Mouse (Mus musculus): ENCODE data around the gene Cacnb2. TPM values are rescaled to one million over a fixed set of nuclear protein-coding genes. Genes with fewer than 3 reads are reported as not detected.

The Cacnb2 gene
- total RNA-seq, 2 experiments from 2014 or later = 16.5 to 25.0 TPM

DNA sequence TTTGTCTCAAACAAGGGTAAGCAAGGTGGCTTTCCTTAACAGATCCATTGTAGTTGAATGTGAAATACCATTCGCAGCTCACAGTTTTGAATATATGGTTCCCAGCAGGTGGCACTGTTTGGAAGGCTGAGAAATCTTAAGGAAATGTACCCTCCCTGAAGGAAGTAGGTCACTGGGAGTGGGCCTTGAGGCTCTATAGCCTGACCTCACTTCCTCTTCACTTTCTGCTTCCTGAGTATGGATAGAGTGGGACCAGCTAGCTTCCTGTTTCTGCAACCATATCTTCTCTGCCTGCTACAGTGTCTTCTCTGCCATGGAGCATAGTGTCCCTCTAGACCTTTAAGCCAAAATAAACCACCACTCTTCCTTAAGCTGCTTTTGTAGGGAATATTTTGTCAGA is 248.5 kb downstream of the Cacnb2 start:
- DNase-seq = no peak
- intact Hi-C loops (cut with DNase I) = no loop called here

DNA sequence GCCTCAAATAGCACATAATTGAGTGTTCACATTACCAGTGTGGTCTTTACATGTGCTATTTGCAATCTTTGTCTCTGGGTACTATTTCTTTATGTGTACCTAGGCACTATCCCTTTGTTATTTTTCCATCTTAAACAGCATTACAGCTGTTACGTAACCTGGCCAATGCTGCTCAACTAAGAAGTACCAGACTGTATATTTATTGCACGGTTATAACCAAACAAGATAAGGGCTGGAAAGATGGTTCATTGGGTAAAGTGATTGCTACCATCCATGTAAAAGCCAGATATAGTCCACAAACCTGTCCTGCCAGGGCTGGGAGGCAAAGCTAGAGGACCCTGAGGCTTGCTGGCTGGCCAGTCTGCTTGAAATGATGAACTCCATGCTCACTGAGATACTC is 251.2 kb downstream of the Cacnb2 start:
- intact Hi-C loops (cut with DNase I) = no loop called here

DNA sequence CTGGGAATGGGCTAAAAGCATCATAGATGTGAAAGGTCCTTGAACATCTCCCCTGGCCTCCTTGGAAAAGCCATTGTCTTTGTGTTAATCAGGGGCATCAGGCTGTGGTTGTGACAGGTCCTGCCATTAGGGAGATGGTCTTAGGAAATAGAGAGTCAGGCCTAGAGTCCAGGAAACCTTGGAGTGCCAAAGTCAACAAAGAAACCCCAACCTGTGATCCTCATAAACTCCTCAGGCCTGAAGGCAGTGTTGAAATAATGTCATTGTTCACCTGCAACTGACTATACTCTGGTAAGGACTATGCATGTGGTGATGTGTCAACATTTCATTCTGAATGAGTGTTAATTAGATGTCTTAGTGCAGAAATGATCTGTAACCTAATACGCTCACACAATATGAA is 255.4 kb downstream of the Cacnb2 start:
- no peak for DNase-seq
- intact Hi-C loops (cut with DNase I) = no loop called here

More for the DNA sequence above, 251.2 kb downstream of the Cacnb2 start:
- DNase-seq = no peak

DNA sequence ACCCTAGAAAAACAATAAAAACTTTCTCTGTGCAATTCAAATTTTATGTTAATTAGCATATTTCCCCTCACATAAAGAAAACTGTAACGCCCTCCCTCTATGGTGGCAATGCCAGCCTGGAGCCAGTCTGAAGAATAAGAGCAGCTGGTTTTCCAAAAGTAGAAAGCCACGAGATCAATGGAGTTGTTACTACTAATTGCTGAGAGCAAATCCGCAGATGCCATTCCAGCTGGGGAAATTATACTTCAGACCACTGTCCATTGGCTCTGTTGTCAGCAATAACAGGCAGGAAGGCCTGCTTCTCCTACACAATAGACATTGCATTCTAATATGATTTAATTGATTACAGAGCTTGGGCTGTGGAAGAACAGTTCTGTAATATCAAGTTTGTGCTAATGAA is 257.5 kb downstream of the Cacnb2 start:
- intact Hi-C loops (cut with DNase I) = no loop called here
- no peak for DNase-seq

DNA sequence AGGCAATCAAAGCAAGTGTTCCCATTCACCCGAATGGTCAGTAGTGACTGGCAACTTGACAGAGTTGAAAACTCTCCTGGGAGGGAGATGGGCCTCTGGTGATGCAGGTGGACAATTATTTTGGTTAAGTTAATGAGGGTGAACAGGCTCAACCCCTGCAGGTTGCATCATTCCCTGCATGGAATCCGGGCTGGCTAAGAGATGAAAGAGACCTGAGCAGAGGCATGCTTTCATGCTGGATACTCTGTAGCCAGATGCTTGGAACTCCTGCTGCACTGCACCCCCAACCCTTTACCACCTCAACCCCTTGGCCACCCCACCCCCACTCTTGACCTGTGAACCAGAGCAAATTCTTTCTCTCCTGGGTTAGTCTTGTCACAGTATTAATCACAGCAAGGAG is 258.7 kb downstream of the Cacnb2 start:
- no peak for DNase-seq
- intact Hi-C loops (cut with DNase I) = no loop called here

DNA sequence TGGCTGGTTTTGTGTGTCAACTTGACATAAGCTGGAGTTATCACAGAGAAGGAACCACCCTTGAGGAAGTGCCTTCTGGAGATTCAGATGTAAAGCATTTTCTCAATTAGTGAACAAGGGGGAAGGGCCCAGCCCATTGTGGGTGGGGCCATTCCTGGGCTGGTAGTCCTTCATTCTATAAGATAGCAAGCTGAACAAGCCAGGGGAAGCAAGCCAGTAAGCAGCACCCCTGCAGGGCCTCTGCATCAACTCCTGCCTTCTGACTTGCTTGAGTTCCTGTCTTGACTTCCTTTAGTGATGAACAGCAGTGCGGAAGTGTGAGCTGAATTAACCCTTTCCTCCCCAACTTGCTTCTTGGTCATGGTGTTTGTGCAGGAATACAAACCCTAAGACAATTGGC is 260.1 kb downstream of the Cacnb2 start:
- intact Hi-C loops (cut with DNase I) = no loop called here

DNA sequence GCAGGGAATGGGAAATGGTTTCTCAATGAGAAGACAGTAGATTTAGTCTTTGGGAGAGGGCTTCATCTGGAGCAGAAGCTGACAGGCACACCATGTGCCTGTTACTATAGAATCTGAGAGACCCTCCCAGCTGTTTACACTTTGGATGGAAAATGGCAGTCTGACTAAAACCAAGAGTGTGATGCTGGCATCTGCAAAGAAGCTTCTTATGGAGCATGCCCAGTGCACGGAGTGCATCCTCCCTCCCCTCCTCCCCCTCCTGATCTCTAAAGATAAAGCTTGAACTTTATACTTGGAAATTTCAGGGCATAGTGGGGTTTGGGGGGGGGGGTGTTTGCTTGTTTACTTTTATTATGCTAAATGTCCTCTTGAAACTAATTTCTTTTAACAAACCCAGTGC is 270.2 kb downstream of the Cacnb2 start:
- no peak for DNase-seq
- intact Hi-C loops (cut with DNase I) = no loop called here

More for the DNA sequence above, 260.1 kb downstream of the Cacnb2 start:
- no peak for DNase-seq

DNA sequence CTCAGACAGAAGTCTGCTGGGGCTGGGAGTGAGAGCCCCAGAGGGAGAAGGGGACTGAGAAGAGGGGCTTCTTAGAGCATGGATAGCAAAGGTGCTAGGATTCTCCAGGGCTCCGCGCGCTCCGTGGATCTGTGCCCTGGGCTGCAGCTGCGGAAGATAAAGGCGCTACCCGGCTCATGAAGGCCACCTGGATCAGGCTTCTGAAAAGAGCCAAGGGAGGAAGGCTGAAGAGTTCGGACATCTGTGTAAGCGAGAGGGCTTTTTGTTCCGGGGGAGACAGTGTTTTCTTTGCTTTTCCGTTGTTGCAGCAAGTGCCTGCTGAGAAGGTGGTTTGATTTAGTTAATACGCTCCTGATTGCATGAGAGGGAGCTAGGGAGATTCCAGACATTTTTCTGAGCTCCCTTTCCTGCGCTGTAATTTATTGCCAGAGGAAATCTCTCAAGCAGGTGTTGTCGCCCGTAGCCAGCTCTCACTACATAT is 270.9 kb downstream of the Cacnb2 start:
- intact Hi-C loops (cut with DNase I) = no loop called here

DNA sequence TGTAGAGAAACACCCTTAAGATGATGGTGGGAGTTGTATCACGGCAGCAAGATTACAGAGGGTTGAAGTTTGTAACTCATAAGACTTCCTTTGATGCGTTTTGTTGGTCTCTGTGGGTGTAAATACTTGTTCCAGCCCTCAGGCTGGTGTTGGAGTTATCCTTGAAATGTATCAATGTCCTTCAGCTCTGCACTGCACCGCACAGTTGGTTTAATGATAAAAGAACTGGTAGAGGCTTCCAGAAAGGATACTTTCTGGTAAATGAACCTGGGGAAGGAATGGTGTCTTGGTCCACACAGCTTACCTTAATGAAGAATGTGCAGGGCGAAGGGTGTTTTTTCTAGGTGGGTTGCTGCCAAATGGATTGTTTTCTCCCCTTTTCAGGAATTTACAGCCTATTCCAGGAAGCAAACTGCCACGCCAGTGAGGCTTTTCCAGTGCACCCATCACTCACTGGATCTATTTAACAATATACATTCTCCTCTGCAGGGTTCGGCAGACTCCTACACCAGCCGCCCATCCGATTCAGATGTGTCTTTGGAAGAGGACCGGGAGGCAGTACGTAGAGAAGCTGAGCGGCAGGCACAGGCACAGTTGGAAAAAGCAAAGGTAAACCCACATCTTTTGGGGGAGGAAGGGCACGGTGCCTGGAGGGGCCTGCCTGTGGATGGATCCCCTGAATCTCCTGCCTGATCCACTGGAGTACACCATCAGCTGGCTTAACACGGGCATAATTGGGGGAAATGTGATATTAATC is 271.6 kb downstream of the Cacnb2 start:
- intact Hi-C loops (cut with DNase I) = no loop called here
- DNase-seq = no peak

More for the DNA sequence above, 270.9 kb downstream of the Cacnb2 start:
- no peak for DNase-seq

DNA sequence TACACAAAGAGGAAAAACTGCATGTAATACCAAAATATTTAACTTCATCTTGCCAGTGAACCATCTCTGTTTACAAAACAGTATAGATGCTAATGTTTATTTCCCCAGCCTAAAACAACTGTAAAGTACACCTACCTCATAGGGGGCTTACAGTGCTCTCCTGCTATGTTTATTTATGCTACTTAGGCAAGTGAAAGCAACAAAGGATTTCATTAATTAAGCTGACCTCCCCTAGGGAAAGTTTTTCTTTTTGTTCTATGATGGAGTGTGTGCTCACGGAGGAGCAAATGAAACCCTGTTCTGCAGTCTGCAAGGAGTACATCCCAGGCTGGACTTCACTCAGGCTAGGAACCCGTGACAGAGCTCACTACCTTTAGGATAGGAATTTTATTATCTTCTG is 272.2 kb downstream of the Cacnb2 start:
- intact Hi-C loops (cut with DNase I) = no loop called here
- no peak for DNase-seq

DNA sequence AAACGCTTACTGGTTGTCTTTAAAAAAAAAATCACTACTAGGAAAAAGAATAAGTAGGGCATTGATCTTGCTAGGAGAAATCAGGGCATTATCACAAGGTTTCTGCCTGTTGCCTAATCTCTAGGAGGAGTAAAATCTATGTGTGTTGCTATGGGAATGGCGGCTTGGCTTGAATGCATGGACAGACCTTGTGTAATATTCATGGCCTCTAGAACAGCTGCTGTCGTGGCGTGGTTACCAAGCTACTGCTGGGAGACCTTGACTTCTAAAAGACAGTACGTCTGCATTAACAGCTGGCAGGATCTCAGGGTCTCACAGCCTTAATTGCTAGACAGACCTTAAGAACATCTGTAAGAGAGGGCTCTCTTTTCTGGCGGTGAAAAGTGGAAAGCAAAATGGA is 272.7 kb downstream of the Cacnb2 start:
- no peak for DNase-seq
- intact Hi-C loops (cut with DNase I) = no loop called here

DNA sequence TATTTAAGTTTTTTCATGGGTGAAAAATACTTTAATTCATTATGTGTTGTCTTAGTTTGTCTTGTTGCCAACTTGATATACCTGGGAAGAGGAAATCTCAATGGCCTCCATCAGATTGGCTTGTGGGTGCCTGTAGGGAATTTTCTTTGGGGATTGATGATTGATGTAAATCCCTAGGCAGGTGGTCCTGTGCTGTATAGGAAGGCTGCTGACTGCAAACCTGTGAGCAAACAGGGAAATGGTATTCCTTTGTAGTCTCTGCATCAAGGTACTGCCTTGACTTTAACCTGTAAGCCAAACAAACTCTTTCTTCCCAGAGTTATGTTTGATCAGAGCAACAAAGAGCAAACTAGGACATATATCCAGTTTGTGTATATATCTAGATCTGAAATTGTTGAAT is 276.1 kb downstream of the Cacnb2 start:
- no peak for DNase-seq
- intact Hi-C loops (cut with DNase I) = no loop called here

DNA sequence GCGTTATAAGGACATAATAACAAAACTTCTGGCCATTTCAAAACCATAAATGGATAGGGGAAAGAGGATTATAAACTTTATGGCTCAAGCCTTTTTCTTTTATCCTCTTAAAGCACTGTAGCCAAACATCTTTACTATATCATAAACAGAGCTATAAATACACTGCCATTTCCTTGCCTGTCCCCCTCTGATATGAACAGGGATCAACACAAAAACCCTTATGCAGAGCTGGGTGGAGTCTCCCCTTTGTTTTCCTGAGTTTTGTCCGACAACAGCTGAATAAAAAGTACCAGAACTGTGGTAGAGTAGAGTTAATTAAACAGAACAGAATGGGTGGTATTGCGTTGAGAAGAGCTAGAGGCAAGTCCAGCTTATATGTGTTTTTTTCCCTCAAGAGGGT is 280.6 kb downstream of the Cacnb2 start:
- intact Hi-C loops (cut with DNase I) = no loop called here

DNA sequence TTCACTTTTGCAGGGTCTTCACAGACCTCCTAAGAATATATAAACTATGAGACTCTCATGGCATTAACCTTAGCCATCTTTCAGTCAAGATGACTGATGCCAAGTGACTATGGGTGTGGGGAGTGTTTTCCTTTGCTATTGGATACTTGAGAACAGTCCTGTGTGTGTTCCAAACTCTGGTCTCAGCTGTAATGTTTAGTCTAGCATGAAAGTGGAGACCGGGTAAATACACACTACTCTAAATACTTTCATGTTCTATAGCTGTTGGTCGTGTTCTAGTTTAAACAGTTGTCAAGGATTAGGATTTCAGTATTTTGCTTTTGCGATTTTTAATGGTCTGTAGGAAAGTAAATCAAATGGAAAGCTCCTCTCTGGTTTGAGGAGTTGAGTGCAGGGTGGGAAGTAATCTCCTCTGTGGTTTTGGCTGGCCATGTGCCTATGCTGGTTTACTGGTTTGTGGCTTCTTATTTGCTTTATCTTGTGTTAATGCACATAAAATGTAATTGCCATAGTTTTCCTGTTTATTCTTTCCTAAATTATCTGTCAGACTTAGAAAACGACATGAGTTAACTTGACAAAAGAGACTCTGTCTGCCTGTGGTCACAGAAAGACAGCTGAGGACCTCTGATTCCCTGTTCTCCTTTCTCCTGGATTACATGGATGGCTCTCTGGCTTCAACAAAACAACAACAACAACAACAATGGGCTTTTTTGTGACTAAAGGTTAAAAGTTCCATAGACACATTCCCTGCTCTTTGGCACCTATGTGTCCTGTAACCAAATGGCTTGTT is 285.7 kb downstream of the Cacnb2 start:
- intact Hi-C loops (cut with DNase I) = no loop called here
- no peak for DNase-seq

More for the DNA sequence above, 280.6 kb downstream of the Cacnb2 start:
- no peak for DNase-seq

DNA sequence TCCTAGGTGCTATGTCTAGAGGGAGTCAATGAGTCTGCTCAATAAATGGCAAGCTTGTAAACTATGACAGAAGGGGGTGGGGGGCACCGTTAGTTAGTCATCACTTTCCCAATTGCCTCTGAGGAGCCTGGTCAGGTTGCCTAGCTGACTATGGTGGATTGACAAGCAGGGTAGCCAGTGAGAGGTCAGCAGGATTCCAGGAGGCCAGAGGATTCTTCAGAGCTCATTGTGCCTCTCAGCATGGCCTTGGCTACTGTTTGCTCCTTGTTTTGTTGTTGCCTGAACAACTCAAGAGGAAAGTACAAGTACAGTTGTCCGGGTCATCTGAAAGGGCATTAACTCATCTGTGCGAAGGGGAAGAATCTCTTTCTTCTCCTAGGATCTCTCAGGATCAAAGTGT is 300.9 kb downstream of the Cacnb2 start:
- DNase-seq = no peak
- intact Hi-C loops (cut with DNase I) = no loop called here

DNA sequence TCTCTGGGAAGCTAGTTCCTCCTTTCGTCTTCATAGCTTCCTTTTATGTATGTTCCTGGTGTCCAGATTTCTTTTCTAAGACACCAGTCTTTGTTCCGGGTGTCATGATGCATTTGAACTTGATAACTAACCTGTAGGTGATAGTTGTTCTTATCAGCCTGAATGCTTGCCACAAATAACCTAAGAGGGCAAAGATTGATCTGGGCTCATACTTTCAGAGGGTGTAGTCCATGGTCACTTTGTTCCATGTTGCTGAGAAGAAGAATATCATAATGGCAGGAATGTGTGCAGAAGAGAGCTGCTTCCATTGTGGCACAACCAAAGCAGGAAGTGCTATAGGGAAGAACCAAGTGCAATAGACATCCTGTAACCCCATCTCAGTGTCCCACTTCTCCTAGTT is 302.0 kb downstream of the Cacnb2 start:
- DNase-seq = no peak
- intact Hi-C loops (cut with DNase I) = no loop called here

DNA sequence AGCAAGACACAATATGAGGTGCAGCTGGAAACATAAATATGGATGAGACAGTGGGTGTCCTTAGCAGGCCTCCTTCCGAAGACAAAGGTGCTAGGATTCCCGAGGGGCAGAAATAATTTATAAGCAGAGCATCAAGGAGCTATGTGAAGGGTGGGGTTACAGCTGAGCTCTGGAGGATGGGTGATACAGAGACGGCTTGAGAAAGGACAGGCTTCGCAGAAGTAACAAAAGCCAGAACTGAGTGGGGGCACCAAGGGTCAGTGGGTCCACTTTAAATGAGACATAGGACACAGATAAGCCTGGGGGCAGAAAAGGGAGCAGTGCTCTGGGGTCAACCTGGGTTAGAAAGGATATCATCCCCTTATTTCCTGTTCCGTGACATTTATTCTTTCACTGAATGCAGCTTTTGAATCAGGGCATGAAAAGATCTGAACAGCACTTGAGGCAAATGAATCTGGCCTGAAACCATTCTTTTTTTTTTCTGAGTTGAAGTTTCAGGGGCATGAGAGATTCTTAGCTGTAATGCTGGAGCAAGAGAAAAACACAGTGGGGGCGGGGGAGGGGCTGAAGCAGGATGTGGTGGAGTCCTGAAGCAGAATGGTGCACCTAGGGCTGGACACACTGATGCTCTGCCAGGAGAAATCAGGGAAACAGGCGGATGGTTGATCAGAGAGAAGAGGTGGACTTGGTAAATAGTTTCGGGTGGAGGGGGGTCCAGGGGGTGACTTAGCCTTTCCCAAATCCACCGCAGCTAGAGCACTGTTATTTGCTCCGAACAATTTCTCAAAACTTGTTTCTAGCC is 304.4 kb downstream of the Cacnb2 start:
- no peak for DNase-seq
- intact Hi-C loops (cut with DNase I) = no loop called here

DNA sequence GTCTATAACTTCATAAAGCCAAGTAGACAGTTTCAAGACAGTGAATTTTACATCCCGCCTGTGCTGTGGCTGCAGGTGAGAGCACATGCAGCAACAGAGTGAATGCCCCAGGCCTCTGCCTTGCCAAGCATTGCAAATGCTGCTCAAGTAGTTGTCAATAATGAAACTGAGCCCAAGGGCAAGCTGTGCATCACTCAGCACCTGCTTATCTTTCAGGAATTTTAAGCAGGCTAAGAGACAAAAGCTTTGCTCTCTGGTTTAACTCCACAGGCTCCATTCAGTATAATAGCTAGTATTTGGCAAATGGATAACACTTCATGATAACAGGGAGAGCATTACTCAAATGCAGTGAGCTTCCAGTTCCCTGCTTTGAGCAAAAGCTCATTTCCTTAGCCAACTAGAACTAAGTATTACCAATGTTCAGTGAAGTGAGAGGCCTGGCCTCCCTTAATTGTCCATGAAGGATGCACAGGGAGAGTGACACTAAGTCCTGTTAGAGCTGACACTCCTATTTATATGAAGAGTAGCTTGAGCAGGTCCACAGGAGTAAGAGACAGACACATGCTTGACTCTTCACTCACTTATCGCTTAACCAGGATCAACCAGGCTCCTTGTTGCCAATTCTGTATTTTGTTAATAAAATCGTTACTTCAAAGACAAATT is 314.8 kb downstream of the Cacnb2 start:
- no peak for DNase-seq
- intact Hi-C loops (cut with DNase I) = no loop called here

DNA sequence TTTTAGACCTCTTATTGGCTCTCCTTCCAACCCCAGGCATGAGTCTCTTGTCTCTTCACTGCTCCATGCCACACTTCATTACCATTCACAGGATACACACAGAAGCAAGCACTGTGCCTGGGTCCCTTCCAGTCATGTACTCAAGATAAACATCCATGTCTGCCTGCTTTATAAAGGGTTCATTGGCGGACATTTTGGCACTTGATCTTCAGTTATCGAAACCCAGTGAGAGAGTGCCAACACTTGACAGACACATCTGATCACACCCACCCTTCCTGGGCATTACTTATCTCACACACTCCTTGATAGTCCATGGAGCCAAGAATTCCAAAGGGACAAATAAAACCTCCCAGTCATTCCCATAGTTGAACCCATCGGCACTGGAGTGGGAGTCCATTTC is 327.0 kb downstream of the Cacnb2 start:
- intact Hi-C loops (cut with DNase I) = no loop called here
- no peak for DNase-seq

DNA sequence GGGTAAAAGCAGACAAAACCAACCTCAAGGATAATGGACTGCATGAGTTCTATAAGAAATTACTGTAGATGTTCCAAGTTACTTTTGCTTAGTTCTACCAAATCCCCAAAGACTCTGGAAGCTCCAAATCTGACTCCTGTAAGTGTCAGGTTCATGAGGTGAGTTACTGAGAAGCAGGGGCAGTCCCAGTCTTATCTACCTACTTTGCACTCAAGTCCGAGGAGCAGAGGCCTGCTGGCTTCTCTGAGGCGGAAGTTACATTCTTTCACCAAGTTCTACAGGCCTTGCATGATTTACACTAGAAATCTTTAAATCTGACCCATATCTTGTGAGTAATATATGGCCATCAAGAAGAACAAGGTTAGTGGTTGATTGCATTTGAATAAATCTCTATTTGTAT is 329.1 kb downstream of the Cacnb2 start:
- intact Hi-C loops (cut with DNase I) = no loop called here
- DNase-seq = no peak

DNA sequence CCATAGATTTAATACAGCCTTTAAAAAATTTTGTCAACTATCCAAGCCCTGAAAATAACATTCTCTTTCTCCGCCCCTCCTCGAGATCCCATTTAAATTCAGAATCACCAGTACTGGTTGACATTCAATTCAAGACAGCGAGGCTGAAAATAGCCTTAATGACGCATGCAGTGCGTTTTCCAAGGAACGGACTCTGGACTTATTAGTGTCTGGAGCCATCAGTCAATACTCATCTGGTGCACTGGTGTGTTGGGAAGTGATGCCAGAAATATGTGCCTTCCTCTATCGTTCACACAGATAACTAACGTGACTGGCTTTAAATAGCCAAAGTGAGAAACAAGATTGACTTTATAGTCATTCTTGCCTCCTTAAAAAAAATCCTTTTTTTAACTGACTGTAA is 333.6 kb downstream of the Cacnb2 start:
- no peak for DNase-seq
- intact Hi-C loops (cut with DNase I) = no loop called here
